Mouse (Mus musculus) heart, adult 8-10 months (tissue): ENCODE data around the gene Rfx4. TPM values are rescaled to one million over a fixed set of nuclear protein-coding genes. Genes with fewer than 3 reads are reported as not detected.
A peak's percentile ranks its signal among the peaks of the same experiment; 100 is the strongest.

ENCODE experiments used
- DNase-seq: peaks from one replicate; pipeline ENCODE4 v3.0.0; 2022; ENCODE audit warnings: low spot score
- total RNA-seq, 4 experiments: library from RNA; stranded (reverse); gene quantifications; 2 replicates each; pipeline ENCODE4 v1.2.4; 2022

The Rfx4 gene
- total RNA-seq, 4 experiments from 2014 or later, result not detected

DNA sequence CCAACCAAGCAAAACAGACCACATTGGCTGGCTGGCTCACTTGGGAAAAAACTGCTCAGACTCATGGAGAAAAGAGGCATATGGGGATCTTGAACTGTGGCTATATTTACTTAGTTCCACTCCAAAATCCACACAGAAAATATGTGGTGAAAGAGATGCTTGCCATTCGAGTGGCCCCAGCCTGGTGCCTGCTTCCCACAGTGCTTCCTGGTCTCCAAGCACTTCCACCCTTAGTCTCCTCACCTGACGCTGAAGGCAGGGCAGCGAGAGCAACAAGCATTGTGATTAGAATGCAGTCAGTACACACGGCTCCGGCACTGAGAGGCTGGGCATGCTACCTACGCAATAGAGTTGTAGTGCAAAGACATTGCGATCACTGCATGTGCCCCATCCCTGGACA, 111.7 kb downstream of the Rfx4 start:
- DNase-seq, result no peak

DNA sequence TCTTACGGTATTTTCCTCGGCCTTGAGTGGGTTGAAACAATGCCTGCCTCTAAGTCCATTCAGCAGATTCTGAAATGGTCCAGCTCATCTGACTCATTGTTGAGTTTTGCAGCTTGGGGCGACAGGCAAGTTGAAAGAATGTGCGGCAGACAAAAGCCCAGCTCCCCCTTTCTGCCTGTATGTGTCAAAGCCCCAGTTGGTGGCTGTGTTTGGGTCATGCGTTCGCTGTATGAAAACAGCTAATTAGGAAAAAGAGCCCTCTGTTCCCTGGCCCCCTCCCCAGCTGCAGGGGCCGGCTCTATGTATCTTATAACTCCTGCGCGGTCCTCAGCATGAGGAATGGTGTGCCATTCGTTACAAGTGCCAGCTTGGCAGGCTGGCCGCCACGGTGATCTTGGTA, 115.4 kb downstream of the Rfx4 start:
- DNase-seq, result no peak

DNA sequence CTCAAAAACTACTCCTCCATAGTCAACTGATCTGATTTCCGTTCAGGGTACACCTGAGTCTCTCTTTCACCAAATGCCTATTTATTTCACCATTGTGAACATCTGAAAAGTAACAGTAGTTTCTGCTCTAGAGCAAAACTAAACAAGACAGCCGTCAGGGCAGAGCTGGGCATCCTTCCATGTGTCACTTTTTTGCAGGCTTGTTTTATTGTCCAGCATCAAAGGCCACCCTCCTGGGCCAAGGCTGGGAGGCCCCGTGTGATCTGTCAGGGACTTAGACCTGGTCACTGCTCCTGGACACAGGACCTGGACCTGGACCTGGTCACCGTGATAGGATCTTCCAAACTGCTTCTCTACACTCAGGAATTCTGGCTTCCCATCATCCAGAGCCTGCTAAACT, 116.1 kb downstream of the Rfx4 start:
- DNase-seq, result no peak

DNA sequence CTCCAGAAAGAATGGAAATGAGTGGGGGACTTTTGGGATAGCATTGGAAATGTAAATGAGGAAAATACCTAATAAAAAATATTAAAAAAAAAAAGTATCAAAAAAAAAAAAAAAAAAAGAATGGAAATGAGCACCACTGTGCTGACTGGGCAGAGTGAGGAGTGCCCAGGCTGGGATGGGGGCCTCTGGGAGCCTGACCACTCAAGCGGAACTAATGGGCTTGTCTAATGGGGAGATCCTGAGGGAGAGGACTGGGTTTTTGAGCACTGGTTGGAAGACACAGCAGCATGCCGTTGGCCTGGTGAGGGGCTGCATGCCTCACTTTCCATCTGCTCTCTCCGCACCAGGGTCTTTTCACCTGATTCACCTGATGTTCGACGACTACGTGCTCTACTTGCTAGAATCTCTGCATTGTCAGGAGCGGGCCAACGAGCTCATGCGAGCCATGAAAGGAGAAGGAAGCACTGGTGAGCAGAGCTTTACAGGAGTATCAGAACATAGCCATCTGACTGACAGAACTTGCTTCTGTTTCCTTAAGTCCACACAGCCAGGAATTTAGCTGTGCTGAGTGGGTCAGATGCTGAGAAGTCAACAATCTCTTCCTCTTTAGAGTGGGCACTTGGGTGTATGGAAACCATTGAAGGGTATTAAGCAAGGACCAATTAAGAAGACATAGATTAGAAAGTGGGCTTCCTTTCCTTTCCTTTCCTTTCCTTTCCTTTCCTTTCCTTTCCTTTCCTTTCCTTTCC, 124.1 kb downstream of the Rfx4 start:
- DNase-seq, result no peak

DNA sequence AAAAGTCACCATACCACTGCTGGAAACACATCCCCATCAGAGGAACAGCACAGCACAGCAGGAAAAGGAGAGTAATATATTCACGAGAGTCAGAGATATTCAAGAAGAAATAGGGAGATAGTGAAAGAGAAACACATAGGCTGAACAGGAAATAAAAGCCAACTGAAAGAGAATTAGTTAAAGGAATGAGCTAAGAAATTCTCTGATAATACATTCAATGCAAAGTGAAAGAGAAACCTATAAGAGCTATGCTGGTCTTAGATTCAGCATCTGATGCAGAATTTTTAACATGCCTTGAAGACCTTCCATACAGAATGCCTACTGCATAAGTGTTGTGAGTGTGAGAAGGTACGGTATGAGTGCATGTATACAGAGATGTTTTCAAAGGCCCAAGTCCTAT, 126.7 kb downstream of the Rfx4 start:
- no peak for DNase-seq

DNA sequence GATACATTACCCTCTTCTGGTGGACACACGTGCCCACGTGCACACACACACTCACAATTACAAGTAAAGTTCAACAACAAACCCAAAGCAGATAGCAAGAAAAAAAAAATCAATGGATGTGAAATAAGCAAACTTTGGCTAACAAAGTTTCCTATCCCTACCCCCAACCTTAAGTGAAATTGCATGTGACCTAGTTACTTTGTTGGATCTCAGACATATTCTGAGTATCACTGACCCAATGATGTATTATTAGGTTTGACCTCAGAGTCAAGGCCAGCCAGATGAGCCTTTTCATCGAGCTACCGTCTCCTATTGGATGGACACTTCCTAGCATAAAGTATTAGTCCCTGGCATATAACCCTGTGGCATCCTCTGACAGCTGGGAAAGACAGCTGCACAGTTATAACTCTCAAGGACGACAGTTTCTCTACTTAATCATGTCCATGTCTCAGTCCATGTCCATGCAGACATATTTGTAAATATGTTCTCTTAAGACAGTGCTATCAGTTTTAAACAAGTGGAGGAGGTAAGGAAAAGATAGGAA, 129.6 kb downstream of the Rfx4 start:
- peak; percentile 11 for DNase-seq

DNA sequence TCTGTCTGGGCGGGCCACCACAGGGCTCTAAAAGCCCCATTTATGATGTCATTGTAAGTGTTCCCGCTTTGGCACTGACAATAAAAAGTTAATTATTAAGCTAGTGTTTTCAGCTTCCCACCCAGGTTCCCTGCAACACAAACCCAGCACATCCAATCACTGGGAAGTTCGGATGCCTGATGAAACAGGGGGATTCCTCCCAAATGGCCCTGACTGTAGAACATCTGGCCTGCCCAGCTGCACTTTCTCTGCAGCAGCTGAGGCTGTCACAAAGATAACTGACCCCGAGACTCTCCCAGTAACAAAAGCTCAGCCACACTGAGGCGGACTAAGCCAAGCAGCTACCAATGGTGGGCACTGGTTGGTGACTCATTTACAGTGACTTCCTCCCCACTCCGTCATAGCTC, 130.4 kb downstream of the Rfx4 start:
- DNase-seq, result peak; percentile 35

DNA sequence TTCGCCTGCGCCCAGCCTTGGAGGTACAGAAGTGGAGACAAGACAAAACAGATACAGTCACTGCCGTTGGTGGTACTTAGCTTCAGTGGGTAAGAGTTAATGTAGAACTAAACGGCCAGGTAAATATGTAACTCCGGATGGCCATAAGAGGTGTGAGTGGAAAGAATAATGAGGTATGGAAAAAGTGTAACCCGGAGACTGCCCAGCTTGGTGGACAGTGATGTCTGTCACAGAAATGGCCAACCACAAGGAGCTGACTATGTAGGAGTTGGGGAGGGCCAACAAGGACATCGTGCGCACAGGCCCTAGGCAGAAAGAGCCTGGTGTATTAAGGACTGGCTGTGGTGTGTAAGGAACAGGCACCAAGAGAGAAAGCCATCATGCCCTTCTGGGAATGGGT, 130.9 kb downstream of the Rfx4 start:
- DNase-seq, result no peak

DNA sequence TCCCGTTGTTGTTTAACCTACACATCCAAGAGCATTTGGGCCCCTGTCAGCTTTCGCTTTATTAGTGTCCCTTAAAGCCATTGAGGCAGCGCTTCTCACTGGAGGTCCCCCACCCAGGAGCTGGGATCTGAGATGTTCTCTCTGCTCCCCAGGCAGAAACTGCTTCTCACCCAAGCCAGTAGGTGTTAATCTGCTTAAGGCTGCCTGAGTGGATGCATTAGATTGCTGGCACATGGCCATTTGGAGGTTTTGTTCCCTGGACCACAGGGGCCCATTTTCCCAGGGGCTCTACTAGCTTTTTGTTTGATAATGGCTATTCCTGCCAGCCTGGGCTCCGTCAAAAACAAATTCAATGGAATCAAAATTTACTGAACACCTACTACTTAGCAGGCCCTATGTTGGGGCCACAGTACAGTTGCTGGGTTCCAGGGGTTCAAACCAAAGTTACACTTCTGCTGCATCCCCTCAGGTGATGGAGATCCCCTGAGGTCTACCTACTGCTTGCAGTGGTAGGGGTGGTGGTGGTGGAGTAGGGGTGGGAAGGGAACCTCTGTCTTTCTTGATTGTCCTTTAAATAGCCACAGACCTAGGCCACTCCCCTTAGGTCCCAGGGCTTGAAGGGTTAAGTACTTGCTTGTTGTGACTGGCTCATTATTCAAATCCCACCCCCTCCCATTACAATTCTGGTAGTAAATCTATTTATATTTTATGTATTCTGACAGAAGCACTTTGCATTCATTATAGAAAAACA, 133.4 kb downstream of the Rfx4 start:
- DNase-seq, result no peak

DNA sequence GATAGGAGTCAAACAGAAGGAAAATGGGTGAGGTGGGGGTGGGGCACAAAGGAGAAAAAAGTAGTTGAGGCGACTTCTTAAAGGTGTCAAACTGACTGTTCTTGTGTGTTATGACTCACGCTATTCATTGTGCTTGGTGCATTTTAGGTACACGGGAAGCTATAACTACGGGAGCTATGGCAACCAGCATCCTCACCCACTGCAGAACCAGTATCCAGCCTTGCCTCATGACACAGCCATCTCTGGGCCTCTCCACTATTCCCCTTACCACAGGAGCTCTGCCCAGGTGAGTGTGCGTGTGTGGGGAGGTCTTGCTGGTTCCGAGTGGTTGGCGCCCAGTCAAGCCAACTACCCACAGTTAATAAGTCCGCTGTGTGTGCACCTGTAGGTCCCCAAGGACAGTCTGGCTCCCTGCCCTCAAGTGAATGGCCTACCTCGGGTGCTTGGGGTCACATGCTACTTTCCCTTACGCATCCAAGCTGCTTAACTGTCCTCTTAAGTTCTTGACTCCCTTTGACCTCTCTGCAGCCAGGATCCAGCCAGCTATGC, 140.0 kb downstream of the Rfx4 start:
- no peak for DNase-seq

DNA sequence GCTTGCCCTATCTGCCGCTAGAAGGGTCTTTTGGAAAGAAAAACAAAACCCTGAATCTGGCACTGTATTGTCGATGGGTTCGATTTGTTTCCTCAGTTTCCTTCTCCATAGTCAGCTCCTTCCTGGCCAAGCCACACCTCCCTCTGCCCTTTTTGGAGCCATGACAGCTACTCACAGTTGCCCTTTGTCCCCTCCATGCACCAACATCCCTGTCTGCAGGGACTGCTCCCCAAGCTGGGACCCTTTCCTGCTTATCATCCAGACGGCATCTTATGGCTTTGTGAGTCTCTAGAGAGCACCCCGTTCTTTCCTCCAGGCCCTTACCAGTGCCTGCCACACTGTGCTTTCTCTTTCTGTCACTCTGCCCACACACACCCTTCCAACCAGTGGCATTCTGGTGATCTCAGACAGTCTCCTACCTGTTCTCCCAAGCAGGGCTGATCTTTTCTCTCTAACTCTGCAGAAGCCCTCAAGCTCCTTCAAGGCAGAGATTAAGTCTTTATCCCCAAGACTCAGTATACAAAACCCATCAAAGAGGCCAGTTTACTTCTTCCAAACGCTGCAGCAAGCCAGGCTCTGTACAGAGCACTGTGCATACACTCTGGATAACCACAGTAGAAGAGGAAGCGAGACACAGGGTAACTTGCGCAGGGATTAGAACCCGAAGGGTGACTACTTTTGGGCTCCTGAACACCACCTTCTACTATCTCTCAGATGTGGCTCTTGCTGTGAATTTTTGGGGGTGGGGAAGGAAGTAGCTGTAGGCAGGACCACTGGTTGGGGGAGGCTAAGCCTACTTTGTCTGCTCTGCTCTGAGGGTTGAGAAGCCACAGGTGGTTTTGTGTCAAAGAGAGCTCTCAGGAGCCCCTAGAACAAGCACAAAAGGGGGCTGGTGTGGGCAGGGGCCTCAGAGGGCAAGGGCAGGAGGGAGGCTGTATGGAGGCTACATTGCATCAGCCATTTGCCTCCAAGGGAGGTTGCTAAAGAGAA, 141.4 kb downstream of the Rfx4 start:
- DNase-seq, result no peak

DNA sequence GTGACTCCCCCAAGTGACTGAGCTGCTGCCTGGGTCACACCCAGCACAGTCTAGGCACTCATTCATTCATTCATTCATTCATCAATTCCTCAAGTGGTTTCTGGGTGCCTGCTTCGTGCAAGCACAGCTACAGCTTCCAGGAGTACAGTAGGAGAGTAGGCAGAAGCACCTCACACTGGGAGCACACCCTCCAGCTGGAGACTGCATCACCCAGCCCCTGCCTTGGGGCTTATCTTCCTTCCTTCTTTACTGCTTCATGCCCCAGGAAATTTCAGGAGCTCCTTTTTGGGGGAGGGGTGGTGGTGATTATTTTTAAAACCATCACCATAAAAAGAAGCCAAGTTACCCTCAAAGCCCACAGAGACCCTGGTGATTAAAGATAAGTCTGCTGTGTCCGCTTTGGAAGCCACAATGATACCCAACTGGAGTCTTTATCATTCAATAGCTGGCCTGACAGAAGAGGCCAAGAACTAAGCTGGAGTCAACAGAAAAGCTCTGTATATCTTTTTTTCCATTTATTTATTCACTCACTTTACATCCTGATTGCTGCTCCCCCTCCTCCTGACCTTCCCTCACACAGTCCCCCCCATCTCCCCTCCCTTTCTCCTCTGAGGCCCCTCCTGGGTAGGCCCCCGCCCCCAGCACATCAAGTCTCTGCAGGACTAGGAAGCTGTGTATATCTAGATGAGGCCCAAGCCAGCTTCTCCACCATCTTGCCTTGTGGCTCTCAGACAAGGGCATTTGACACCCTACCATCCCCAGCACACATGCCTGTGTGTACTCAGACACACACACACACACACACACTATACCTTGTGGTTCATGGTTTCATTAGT, 142.5 kb downstream of the Rfx4 start:
- no peak for DNase-seq

DNA sequence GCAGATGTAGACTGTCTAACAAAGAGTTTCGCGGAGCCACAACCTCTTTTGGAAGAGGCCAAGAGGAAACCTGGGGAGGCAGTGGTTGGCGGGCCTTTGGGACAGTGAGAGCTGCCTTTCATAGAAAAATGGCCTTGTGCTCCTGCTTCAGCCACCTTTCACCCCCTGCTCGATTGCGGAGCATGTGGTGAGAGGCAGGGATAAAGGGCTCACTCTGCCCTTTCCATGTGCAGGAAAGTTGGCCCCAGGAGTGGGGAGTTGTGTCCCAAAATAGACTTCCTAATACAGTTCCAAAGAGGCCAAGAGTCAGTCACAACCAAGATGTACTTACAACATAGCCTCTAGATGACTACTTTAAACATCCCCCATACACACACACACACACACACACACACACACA, 145.8 kb downstream of the Rfx4 start:
- DNase-seq, result no peak

DNA sequence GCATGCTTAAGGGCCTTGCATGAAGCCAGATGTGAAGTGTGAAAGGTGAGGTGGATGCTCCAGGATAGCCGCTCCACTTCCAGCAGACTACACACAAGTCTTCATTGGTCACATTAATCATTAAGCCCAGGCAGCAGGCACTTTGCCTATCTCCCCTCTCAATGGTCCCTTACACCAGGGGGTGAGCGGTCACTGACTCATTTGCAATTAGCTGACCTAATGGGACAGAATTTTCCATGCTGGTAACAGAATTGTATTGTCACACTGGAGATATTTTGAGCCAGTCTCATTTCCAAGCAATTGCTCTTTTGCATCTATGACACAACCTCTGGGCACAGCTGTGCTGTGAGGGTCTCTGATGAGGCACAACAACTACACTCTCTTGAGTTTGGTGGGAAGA, 146.4 kb downstream of the Rfx4 start:
- DNase-seq, result no peak

DNA sequence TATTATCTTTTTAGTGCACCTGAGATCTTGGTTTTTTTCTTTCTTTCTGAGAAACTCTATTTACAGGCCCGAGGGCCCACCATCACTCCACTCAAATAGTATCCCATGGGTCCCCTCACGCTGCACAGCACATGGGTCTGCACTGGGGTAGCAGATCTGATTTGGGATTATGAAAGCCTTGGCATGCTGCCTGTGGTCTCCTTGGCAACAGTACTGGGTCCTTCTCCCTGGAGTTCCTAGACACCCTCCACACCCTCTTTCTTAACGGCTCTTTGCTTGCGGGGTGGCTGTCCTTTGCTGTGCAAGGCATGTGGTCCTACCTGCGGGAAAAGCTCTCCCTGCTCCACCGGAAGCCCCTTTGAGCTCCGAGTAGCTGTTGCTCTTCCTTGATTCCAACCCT, 147.4 kb downstream of the Rfx4 start:
- DNase-seq, result no peak

DNA sequence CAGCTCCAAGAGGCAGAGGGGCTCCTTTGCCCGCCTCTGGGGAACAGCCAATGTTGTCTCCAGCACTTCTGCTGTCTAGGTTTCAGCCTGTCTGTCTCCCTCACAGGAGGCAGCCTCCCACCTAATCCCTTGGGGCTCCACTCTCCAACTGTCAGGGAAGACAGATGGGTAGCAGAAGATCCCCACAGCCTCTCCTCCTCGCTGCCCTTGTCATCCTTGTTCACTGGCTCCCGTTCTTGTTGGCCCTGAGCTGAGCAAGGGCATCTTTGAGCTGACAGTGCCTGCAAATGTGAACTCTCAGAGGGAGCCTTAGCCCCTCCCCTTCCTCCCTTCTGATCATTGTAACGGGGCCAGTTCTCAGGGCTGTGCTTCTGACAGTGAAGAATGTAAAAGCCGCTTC, 147.9 kb downstream of the Rfx4 start:
- no peak for DNase-seq

DNA sequence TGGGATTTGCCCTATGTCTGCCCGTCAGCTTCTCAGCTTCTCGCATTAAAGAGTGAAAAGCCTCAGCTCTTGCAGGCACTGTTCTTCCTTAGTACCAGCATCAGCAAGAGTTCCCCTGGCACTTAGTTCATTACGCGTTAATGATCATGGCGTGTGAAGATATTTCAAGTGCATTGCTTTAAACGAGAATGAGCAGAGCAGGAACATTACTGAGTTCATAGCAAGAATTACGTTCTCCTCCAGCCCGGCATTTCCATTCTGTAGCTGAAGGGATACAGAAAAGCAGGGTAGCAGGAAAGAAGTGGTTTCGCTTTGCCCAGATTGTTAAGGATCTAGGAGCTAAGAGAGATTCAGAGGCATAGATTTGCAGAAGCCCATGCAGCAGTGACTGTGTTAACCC, 151.0 kb downstream of the Rfx4 start:
- no peak for DNase-seq

DNA sequence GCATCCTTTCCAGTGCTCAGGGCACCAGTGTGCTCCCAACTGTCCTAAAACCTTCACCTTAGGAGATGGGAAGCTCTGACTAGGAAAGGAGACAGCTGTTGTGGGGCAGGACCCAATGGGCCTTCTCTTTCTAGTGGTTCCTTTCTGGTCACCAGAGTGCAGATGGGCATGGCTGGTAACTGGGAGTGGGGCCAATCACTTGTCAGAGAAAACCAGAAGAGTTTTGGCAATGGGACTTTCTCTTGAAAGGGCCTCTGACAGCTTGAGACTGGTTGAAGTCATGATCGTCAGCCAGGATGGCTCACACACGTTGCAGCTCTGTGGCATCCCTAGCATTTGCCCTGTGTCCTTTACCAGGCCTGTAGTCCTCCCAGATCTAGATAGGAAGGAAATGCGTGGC, 152.1 kb downstream of the Rfx4 start:
- DNase-seq, result no peak

DNA sequence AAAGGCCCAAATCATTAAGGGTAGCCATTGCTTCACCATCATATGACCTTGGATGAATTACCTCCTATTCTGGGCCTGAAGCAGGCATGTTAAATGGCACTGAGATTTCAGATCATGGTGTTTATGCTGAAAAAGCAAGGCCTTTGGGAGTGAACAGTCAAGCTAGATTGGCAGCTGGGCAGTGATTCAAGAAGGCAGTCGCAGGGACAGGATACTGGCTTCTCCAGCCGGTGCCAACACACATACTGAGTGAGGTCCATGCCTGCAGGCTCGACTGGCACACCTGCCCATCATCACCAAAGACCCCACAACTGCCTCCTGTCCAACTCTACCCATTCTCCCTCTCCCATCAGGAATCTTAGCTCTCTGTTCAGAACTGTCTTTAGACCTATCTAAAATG, 152.6 kb downstream of the Rfx4 start:
- DNase-seq, result no peak

DNA sequence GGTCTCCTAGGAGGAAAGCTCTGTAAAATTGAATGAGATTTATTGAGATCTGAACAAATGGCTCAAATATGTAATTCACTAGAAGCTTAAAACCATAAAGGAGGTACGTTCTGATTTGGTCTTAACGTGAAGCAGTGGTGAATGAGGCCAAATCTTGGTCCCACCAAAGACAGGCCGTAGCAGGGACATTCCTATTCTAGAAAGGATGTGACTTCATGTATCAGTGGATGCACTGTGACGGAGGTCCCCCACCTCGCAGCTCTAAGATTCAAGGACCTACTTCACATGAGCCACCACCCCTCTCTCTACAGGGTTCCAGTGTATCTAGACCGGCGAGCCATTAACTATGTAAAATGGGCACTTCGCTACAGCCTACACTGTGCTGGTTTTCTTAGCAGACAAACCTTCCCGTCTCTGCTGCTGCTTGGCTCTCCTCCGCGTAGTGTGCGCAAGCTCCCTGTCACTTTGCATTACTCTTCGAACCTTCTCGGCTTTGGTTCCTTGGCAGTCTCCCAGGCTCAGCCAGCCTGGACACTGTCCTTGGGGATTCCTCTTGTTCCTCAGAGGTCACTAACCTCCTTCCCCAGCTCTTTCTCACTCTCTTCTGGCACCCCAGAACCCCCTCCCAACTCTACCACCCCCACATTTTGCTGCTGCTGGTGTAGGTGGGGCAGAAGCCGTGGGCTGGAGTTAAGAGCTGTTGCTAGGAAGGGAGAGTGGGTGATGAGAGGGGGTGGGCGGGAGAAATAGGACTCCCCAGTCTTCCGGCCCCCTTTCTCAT, 153.3 kb downstream of the Rfx4 start:
- no peak for DNase-seq
